Mouse (Mus musculus): ENCODE data around the gene Slc22a15.

The Slc22a15 gene

DNA sequence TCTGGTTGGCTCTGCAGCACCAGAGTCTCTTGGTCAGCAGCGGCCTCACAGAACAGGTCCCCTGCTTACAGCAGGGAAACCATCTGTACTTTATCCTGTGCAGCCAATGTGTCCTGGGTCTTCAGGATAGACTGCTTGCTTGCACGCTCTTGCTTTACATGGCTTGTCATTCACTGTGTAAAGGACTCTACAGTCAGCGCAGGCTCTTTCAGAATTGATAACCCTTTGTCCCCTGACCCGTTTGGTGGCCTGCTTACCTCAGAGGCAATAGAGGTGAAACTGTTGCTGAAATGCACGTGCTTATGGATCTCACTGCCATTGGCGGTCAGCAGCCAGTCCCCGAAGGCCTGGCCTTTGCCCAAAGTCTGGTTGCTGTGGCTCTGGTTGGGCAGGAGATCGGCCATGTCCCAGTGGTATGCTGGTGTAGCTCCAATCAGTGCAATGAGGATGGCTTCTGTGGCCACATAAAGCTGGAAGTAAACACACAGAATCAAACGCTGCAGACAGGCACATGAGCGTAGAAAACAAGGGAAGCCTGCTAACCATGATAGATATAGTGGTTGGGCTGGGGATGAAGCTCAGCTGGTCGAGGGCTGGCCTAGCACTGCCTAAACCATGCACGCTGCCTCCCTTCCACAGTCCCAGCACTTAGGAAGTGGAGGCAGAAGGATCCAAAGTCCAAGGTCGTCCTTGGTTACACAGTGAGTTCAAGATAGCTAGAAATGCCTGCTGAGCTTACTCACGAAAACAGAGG, 9.0 kb downstream of the Slc22a15 start:
- peak; percentile 45 for DNase-seq

- DNase-seq, result no peak
Measured at GRCm38 (mm10) chr3:101914266-101914665, 10.0 kb downstream of the Slc22a15 start.

GRCm38 (mm10) chr3:101912041-101912440, 12.2 kb downstream of the Slc22a15 start:
- DNase-seq, result no peak

DNA sequence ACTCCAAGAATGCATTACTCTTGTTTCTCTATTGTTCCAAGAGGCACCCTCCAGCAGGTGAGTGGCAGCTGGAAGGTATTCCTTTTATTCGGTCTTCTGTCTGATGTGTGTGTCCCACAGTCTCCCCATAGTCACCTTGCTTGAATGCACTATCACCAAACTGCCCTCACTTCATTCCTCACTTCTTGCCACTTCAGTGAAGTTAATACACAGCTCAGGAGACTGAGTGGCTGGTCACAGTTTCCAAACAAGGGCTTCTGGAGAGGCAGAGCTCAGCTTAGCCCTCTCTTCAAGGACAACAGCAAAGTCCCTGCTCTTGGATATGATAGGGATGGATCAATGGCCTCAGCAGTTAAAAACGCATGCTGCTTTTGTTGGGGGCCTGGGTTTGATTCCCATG, 17.2 kb downstream of the Slc22a15 start:
- no peak for DNase-seq

DNA sequence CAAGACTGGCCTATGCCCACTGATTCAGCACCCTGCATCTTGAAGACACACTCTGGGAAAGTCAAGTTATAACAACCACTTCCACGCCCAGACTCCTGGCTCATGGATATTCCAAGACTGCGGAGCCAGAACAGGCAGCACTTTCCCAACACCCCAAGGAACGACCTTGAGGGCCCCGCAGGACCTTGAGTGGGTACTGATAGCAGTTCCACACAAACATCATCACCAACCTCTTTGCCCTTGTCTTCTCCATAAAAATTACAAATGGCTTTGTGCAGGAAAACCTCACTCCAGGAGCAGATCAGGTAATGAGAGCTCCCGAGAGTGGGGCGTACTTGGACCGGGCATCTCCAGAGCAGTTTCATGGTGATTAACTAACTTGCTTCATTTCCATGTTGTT, 19.5 kb downstream of the Slc22a15 start:
- no peak for DNase-seq

DNA sequence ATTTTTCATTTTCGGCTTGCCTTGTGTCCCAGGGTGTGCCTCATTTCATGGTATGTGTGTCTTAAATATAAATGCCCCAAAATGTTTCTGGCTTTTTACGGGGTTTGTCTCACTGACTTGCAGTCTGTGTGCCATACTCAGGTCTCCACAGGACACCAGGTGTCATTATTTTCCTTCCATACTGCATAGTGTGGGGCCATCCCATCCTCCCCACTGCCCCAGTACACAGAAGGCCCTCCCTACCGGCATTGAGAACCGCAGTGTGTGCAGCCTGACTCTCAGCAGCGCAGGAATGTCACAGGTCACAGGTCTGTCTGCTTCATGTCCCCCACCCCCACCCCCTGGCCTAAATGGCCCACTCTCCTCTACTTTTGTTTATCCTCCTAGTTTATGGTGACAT, 21.2 kb downstream of the Slc22a15 start:
- no peak for DNase-seq

- DNase-seq, result no peak
Measured at GRCm38 (mm10) chr3:101902344-101902743, 21.9 kb downstream of the Slc22a15 start.

GRCm38 (mm10) chr3:101897377-101897974, 26.8 kb downstream of the Slc22a15 start:
- no peak for DNase-seq

GRCm38 (mm10) chr3:101896893-101897292, 27.4 kb downstream of the Slc22a15 start:
- DNase-seq, result peak; percentile 91

- DNase-seq, result no peak
Measured at GRCm38 (mm10) chr3:101895376-101895910, 28.8 kb downstream of the Slc22a15 start.

DNA sequence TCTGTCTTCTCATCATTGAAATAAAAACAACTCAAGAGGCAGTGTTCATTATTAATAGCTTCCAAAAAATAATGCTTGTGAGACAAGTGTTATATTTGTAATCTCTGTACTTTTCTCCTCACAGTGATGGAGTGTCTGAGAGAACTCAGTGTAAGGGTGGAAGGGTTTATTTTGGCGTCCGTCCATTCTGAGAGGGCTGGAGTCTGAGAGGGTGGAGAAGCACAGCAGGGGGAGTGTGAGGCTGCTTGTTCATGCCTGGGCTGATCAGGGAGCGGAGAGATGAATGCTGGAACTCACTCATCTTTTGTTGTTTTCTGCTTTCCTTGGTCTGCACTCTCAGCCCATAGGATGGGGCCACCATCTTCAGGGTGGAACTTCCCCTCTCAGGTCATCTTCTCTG, 38.7 kb downstream of the Slc22a15 start:
- DNase-seq, result no peak

GRCm38 (mm10) chr3:101885041-101885440, 39.2 kb downstream of the Slc22a15 start:
- DNase-seq, result no peak

DNA sequence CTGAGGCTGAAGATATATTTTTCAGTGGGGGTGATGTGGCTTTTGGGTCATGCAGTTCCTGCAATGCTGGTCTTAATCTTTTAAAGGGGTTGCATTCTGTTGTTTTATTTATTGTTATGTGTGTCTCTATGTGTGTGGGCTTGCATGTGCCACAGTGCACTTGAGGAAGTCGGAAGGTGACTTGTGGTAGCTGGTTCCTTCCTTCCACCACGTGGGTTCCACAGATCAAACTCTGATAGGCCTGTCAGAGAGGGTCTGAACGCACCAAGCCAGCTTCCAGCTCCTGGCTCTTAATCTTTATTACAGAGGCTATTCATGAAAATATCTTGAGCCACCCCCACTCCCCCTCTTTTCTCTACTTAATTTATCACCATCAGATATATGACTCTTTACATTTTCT, 40.4 kb downstream of the Slc22a15 start:
- DNase-seq, result no peak

- no peak for DNase-seq
Measured at GRCm38 (mm10) chr3:101881721-101882120, 42.5 kb downstream of the Slc22a15 start.

DNA sequence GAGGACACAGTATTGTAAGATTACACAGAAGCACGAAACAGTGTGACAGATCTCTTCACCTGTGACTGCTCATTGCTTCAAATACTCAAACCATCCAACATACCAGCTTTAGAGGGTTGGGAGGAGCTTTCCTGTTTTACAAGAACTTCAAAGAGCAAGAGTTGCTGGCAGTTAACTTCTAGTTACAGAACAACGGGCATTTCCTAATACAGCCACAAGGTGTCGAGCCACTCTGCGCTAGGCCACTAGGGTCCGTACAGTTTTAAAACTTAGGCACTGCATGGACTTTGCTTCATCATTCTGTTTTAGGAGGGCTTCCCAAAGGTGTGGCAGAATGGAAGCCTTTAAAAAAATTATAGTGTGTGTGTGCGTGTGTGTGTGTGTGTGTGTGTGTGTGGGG, 43.4 kb downstream of the Slc22a15 start:
- no peak for DNase-seq

DNA sequence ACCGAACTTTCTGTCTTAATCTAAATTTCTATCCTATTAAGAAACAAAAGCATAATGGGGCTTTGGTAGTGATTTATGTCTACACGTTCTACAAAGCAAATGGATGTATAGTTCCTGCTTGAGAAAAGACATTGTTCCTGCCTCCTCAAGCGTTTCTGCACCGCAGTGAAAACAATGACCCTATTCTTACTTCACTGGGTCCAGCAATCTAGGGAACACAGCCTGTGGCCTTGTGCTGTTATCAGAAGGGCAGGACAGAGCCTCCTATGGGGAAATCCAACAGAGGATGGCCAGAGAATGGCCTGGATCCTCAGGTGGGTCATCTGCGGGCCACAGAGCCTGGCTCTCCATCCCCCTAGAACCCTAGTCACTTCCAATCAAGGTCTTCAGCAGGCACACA, 46.1 kb downstream of the Slc22a15 start:
- no peak for DNase-seq

DNA sequence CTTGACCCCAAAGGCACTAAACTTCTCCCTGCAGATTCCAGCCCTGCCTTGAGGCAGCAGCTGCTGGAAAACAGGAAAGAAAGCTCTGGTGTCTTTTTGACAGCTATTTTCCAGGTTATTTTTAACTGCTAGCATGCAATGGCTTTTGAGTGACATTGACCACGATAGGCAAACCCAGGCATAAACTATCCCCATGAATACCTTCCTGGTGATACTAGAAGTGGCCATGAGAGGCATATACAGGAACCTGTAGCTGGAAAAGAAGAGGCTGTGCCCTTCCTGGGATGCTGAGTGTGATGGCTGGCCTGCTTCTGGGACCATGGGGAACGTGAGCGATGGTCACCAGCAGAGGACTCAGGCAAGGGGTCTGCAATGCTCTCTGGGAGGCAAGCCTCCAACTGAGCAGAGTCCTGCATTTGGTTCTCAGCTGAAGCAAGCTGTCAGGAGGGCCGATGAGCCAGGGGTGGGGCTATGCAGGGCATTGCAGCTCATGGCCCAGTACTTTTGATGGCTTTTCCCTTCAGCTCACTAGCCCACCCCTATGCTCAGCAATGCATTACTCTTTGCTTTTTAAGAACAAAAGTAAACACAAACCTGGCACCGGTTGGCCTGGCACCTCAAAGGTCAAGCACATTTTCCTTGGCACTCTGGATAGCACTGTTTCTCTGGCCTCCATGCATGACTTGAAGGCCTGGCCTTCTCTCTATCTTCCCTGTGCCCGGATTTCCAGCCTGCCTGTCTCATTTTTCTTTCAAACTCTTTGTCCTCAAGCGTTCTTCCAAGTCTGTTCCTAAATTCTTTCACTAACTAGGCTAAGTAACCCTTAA, 47.6 kb downstream of the Slc22a15 start:
- DNase-seq, result no peak

DNA sequence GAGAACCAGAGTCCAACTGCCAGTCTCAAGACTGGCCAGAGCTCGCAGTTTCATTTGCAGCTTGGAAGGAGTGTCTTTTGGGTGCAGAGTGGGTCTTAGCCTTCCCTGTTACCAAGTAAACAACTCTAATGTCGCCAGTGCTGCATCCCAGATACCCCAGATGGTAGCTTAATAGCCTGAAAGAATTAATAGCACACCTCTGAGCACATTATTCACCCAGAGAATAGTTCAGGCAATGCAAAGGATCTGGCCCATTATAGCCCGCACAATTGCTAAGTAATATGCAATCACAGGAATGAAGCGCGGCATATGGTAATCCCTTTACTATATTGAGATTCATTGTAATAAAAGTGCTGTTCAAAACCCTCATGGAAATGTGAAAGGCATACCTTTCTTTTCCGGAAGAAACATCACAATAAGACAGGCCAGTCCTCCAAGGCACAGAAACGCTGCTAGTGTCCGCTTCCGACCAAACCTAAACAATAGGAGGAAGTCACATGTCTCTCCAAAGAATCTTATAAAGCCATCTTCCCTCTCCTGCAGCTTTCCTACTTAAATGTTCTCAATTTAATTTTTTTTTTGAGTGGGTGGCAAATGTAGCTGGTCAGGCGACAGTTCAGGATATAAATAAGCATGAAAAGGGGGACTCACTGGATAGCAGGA, 48.9 kb downstream of the Slc22a15 start:
- no peak for DNase-seq

- DNase-seq, result no peak
Measured at GRCm38 (mm10) chr3:101873061-101873675, 51.1 kb downstream of the Slc22a15 start.

- no peak for DNase-seq
Measured at GRCm38 (mm10) chr3:101871951-101872350, 52.3 kb downstream of the Slc22a15 start.

DNA sequence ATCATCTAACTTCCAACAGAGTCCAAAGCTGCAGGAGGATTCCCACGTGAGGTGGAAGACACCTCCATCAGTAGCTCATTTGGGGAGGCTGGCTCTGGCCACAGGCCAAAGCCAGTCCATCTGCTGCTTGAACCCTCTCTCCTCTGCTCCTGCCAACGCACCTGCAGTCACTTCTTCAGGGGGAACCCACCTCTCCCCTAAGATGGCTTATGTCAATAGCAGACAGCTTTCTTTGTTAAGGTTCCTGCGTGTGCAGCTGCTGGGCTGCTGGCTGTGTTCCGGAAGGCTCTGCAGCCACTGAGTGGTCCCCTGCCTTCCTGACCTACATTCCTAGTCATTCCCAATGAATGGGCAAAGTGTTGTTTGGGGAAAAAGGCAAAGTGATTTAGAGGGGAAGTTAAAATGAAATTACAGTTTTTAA, 57.2 kb downstream of the Slc22a15 start:
- DNase-seq, result peak; percentile 88

DNA sequence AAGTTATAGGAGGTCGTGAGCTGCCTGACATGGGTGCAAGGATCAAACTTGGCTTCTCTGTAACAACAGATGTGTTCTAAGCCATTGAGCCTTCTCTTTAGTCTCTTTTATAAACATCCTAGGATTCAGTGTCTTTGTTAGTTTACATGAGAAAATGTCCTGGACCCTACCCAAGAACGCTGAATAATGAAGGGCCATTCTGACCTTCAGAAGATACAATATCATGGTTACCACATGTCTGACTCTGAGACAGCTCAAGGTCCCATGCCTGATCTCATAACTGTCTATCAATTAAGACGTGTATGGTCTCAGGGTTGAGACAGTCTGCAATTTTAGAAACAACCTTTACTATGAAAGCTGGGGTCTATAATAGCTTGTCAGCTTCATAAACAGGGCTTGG, 62.4 kb downstream of the Slc22a15 start:
- DNase-seq, result no peak

DNA sequence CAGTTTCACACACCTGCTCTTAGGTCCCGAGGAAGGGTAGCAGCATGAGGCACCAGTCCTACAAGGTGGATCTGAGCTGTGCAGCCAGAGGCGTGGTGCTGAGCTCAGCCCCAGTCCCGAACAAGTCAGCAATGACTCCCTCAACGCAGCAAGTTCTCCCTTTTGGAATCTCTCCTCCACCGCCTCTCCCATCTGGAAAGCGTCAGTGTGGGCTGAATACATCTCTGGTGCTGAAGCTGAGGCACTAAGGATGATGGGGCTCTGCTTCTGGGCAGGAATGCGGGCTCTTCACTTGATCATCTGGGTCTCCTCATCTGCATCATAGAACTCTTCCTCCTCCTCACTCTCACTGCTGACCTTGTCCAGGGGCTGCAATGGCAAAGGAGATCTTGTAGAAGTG, 64.1 kb downstream of the Slc22a15 start:
- no peak for DNase-seq

Measured in cerebellum, adult 9-10 months (tissue).